Mouse (Mus musculus) limb, embryonic 13.5 days (tissue): Measurements from ENCODE around the gene Poldip3. TPM values are rescaled to one million over a fixed set of nuclear protein-coding genes. Genes with fewer than 3 reads are reported as not detected.

Experiments
- ATAC-seq: fragments of 200-750 bp; cut with Nextera tagmentation; 2 replicates; pipeline ENCODE4 v1.8.0; 2017; ENCODE audit warnings: low read depth, moderate number of reproducible peaks, moderate TSS enrichment; ENCODE audit not compliant: low FRiP score
- H3K27ac ChIP-seq: fragments of 300-500 bp; sonication (generic); 2 replicates; pipeline ENCODE4 v1.5.1; 2015; ENCODE audit warnings: inconsistent platforms, mild to moderate bottlenecking, moderate library complexity
- H3K27me3 ChIP-seq: fragments of 300-500 bp; sonication (generic); 2 replicates; pipeline ENCODE4 v1.6.1; 2015; ENCODE audit warnings: mild to moderate bottlenecking, inconsistent platforms
- H3K36me3 ChIP-seq: fragments of 300-500 bp; sonication (generic); 2 replicates; pipeline ENCODE4 v1.6.1; 2015; ENCODE audit warnings: inconsistent platforms, mild to moderate bottlenecking, moderate library complexity
- H3K4me1 ChIP-seq: fragments of 300-500 bp; sonication (generic); 2 replicates; pipeline ENCODE4 v1.6.1; 2015; ENCODE audit warnings: inconsistent platforms
- H3K4me2 ChIP-seq: fragments of 300-500 bp; sonication (generic); replicated peaks from 2 replicates; pipeline ENCODE4 v1.6.1; 2015; ENCODE audit warnings: inconsistent platforms, mild to moderate bottlenecking, moderate library complexity
- H3K4me3 ChIP-seq: fragments of 300-500 bp; sonication (generic); 2 replicates; pipeline ENCODE4 v1.5.1; 2015; ENCODE audit warnings: moderate library complexity, mild to moderate bottlenecking, inconsistent platforms
- H3K9ac ChIP-seq: fragments of 300-500 bp; sonication (generic); 2 replicates; pipeline ENCODE4 v1.6.1; 2015; ENCODE audit warnings: mild to moderate bottlenecking, inconsistent platforms
- H3K9me3 ChIP-seq: fragments of 300-500 bp; sonication (generic); 2 replicates; pipeline ENCODE4 v1.6.1; 2016; ENCODE audit warnings: inconsistent platforms
- WGBS: fragments of 180-500 bp; shearing (Covaris S2); methylation state at CpG from one replicate; pipeline ENCODE4 v1.1.7; 2015; 5-methylcytosine and 5-hydroxymethylcytosine counted together
- polyA plus RNA-seq: library from polyadenylated mRNA; unstranded; fragments of >200 nt; fragmentation: Nextera tagmentation; extraction: Ambion mirVana; gene quantifications from 2 replicates; pipeline ENCODE4 v1.2.1, GENCODE M21; 2015

Gene Poldip3
- polyA plus RNA-seq, 1 experiment from 2014 or later: 165 TPM

DNA sequence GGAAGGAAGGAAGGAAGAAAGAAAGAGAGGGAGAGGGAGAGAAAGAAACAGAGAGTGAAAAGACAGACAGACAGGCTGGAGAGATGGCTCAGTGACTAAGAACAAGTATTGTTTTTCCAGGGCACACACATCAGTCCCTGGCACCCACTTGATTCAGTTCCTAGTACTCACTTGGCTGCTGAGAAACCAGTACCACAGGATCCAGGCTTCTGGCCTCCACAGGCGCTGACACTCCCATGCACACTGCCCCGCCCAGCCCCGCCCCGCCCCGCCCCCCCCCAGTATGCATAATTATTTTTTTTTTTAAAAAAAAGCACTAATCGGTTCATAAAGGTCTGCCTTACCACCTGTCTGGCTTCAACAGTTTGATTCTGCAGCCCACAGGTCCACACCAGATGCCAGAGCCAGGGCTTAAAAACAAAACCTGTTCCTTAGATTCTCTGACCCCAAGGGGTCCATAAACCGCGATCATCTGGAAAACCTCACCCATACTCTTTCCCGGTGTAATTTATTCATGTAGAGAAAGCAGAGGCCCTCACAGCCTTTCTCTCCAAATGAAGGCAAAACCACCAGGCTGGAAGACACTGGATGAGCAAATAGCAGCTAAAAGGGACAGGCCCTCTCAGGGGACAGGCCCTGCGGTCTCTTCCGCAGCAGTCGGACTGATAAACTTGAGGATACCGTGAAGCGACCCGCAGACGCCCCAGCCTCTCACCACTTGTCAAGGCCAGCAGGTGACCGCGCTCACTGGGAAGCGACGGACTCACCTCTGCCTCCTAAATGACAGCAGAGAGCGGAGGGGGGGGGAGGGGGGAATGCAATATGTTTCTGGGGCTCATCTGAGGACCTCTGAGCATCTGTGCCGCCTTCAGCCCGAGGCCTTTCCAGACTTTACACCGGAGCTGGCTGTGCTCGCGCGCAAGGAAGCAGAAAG lies 60.4 kb downstream of the Poldip3 start:
- Histone ChIP-seq H3K9ac (no peak overlapping the region), H3K27me3 (peaks cover 26% of the 10 kb centered on the region), H3K4me1 (peaks cover 30% of the 10 kb centered on the region), H3K27ac (peak overlapping the region; percentile 10; the same call in 1 of the 2 replicates), H3K9me3 (no peaks in the 10 kb centered on the region), H3K36me3 (no peaks in the 10 kb centered on the region), H3K4me2 (peak overlapping the region; percentile 43), H3K4me3 (peak overlapping the region; percentile 9; the same call in 1 of the 2 replicates)
- 3% methylated on average over 27 of the region's 27 CpGs for WGBS
- ATAC-seq: no peak

DNA sequence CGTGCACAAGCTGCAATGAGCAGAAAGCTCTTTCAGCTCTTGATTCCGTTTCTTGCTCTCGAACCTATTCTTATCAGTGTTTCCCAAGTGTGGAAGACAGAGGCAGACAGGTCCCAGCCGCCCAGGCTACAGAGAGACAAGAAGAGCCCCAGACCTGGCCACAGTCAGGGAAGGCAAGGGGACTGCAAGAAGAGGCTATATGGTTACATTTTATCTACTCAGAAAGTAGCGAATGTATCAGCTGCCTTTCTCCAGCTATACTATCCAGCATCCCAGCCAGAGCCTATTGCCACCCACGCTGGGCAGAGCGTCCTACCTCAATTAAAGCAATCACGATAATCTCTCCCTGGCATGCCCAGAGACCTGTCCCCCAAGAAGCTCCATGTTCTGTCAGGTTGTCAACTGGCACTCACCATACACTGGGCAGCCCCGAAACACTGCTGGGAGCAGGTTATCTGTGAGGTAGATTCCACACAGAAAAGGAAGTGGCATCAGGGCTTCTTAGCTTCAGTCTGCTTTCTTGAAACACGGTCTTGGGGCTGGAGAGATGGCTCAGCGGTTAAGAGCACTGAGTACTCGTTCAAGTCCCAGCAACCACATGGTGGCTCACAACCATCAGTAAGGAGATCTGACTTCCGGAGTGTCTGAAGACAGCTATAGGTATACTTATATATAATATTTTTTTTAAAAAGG lies 62.4 kb downstream of the Poldip3 start:
- H3K27ac ChIP-seq: no peak overlapping the region
- no peak overlapping the region for H3K4me3 ChIP-seq
- no peaks in the 10 kb centered on the region for H3K9me3 ChIP-seq
- peaks cover 30% of the 10 kb centered on the region for H3K4me1 ChIP-seq
- H3K36me3 ChIP-seq: no peaks in the 10 kb centered on the region
- H3K4me2 ChIP-seq: no peak overlapping the region
- 86% methylated on average over 13 of the region's 13 CpGs for WGBS
- no peak overlapping the region for H3K9ac ChIP-seq
- ATAC-seq: no peak
- H3K27me3 ChIP-seq: peaks cover 26% of the 10 kb centered on the region

DNA sequence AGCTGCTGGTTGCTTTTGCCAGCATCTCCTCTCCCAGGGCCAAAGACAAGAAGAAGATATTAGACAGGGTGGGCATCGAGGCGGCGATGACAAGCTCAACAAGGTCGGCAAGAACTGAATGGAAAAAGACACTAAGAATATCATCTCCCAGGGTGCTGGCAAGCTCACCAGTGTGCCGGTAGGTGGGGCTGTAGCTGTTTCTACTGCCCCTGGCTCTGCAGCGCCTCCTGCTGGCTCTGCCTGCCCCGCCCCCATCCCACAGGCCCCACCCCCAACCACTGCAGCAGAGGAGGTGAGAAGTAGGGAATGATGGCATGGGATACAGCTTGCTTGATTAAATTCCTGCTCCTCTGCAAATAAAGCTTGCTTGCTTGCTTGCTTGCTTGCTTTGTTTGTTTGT lies 63.3 kb downstream of the Poldip3 start:
- H3K4me3 ChIP-seq: no peak overlapping the region
- H3K4me1 ChIP-seq: peaks cover 27% of the 10 kb centered on the region
- WGBS: 37% methylated on average over 7 of the region's 7 CpGs
- no peak overlapping the region for H3K27ac ChIP-seq
- ATAC-seq: no peak
- H3K9me3 ChIP-seq: no peaks in the 10 kb centered on the region
- peaks cover 26% of the 10 kb centered on the region for H3K27me3 ChIP-seq
- H3K36me3 ChIP-seq: no peaks in the 10 kb centered on the region
- no peak overlapping the region for H3K4me2 ChIP-seq
- H3K9ac ChIP-seq: no peak overlapping the region

DNA sequence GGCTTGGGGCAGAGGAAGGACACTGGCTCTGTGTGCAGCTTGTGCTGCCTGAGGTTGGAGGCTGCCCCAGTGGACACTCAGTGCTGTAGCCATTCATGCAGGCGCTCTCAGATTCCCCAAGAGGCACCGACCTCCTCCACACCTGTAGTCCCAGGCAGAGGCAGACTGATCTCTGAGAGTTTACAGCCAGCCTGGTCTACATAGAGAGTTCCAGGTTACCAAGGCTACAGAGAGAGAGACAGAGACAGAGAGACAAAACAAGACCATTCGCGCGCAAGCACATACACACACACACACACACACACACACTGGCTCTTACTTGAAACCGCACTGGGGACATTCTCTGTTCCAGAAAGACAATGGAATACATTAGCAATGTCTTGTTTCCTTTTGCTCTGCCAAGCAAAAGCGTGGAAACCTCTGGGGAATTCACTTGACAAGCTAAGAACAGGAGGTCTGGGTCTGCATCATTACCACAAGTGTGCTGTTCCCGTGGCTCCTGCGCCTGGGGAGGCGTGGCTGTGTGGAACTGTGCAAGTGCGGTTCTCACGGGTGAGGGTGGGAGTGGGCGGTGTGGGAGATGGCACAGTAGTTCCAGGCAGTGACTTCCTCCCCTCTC lies 65.1 kb downstream of the Poldip3 start:
- peaks cover 14% of the 10 kb centered on the region for H3K4me1 ChIP-seq
- no peak overlapping the region for H3K4me3 ChIP-seq
- ATAC-seq: peak; percentile 54; the same call in 1 of the 2 replicates
- WGBS: 64% methylated on average over 13 of the region's 13 CpGs
- H3K9ac ChIP-seq: no peak overlapping the region
- no peaks in the 10 kb centered on the region for H3K36me3 ChIP-seq
- no peak overlapping the region for H3K4me2 ChIP-seq
- no peak overlapping the region for H3K27ac ChIP-seq
- peaks cover 17% of the 10 kb centered on the region for H3K27me3 ChIP-seq
- no peaks in the 10 kb centered on the region for H3K9me3 ChIP-seq

DNA sequence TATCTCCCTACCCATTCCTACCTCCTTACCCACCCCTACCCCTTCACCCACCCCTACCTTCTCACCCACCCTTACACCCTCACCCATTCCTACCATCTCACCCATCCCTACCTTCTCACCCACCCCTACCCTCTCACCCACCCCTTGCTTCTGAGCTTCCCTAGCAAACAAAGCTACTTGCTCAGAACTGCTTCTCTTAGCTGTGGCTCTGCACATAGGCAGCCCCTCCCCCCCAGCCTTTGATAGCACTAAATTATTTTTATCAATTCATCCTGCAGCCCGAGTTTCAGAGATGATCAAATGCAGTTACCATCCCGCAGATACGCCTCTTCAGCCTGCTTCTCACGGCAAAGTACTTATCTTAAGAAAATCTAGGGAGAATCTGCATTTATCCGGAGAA lies 65.7 kb downstream of the Poldip3 start:
- ATAC-seq: no peak
- H3K9ac ChIP-seq: no peak overlapping the region
- H3K36me3 ChIP-seq: no peaks in the 10 kb centered on the region
- peaks cover 14% of the 10 kb centered on the region for H3K27me3 ChIP-seq
- WGBS: 75% methylated on average over 5 of the region's 5 CpGs
- no peaks in the 10 kb centered on the region for H3K9me3 ChIP-seq
- no peak overlapping the region for H3K4me2 ChIP-seq
- H3K4me1 ChIP-seq: peaks cover 8% of the 10 kb centered on the region
- no peak overlapping the region for H3K4me3 ChIP-seq
- no peak overlapping the region for H3K27ac ChIP-seq

Other genes with a start within 250 kb of the Poldip3 start
- gene Tcf20, start 161.5 kb downstream of the Poldip3 start, polyA plus RNA-seq: 13.9 and 14.3 TPM in 2 replicates
- 3.4 TPM in 2 replicates for gene Nfam1, start 116.1 kb downstream of the Poldip3 start, polyA plus RNA-seq
- 58.9 and 59.5 TPM in 2 replicates for gene Serhl, start 59.9 kb downstream of the Poldip3 start, polyA plus RNA-seq
- 59.4 and 63.9 TPM in 2 replicates for gene Rrp7a, start 26.6 kb downstream of the Poldip3 start, polyA plus RNA-seq
- 108 and 110 TPM in 2 replicates for gene Cyb5r3, start 23.2 kb upstream of the Poldip3 start, polyA plus RNA-seq
- 1.0 TPM in 2 replicates for gene A4galt, start 102.4 kb upstream of the Poldip3 start, polyA plus RNA-seq
- gene Arfgap3, start 200.9 kb upstream of the Poldip3 start, polyA plus RNA-seq: 52.8 and 52.9 TPM in 2 replicates